Mouse (Mus musculus): Measurements from ENCODE around the gene Gpbp1. TPM values are rescaled to one million over a fixed set of nuclear protein-coding genes. Genes with fewer than 3 reads are reported as not detected.

Gene Gpbp1
- polyA plus RNA-seq (2014; fragmentation: Illumina TruSeq; extraction: RNeasy Lipid Tissue Mini Kit (QIAGEN cat#74804); ENCODE audit: low read depth, low replicate concordance): 99.4 TPM

GRCm38 (mm10) chr13:111489802-111490723 lies at the start of gene Gpbp1:
Gene Gpbp1 (minus strand): TSS chr13:111490111.

Other genes starting within 250 kb of the Gpbp1 start
- not detected for gene Actbl2, start 235.1 kb downstream of the Gpbp1 start, polyA plus RNA-seq (2014; fragmentation: Illumina TruSeq; extraction: RNeasy Lipid Tissue Mini Kit (QIAGEN cat#74804); ENCODE audit: low read depth, low replicate concordance)
- gene Gm49496, start 59.8 kb upstream of the Gpbp1 start, polyA plus RNA-seq (2014; fragmentation: Illumina TruSeq; extraction: RNeasy Lipid Tissue Mini Kit (QIAGEN cat#74804); ENCODE audit: low read depth, low replicate concordance): not detected
- not detected for gene Gm10198, start 102.7 kb upstream of the Gpbp1 start, polyA plus RNA-seq (2014; fragmentation: Illumina TruSeq; extraction: RNeasy Lipid Tissue Mini Kit (QIAGEN cat#74804); ENCODE audit: low read depth, low replicate concordance)
- gene Mier3, start 190.9 kb upstream of the Gpbp1 start, polyA plus RNA-seq (2014; fragmentation: Illumina TruSeq; extraction: RNeasy Lipid Tissue Mini Kit (QIAGEN cat#74804); ENCODE audit: low read depth, low replicate concordance): 14.5 TPM